Mouse (Mus musculus): ENCODE measurements at regions not wholly inside any gene's neighbourhood (a gene's known extent, or its start where the extent isn't known, plus 50 kb on each side); places are given as distances from the start of the nearest gene placed in this dataset.

DNA sequence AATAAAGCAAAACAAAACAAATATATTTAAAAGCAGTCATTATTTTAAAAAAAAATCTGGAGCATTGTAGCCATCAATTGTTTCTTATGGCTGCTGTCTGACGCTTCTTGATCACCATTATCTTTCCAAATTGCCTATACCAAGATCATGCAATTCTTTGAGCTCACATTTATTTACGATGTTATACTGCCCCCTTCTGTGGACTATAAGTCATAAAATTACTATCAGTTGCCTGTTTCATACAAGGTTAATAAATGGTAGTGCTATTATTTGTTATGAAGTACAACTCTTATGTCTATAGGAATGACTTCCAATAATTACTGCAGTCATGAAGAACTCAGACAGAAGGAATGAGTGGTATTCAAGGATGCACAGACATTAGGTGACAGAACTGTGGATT is 57.3 kb upstream of the Eda2r start:
- no peak for DNase-seq

- DNase-seq, result peak; percentile 35
Measured at GRCm38 (mm10) chrX:97431391-97431803, 54.4 kb upstream of the Eda2r start.
